Mouse (Mus musculus): ENCODE results near the gene Tubgcp4. TPM values are rescaled to one million over a fixed set of nuclear protein-coding genes. Genes with fewer than 3 reads are reported as not detected.

Tubgcp4 gene
- polyA plus RNA-seq (2017; shearing (Covaris generic)), result 117 TPM

GRCm38 (mm10) chr2:121170481-121170971 lies at the start of gene Tubgcp4:
Gene Tubgcp4, plus strand, starts transcription at chr2:121170654.

GRCm38 (mm10) chr2:121140018-121140882 lies 30.2 kb upstream of the Tubgcp4 start, which contains the start of the genes Adal and Lcmt2:
Gene Adal, plus strand, starts transcription at chr2:121140428.
Gene Lcmt2, minus strand, starts transcription at chr2:121140653.

GRCm38 (mm10) chr2:121170980-121171742 lies 707 bp downstream of the Tubgcp4 start, which contains the start of gene Zscan29:
Gene Zscan29, minus strand, starts transcription at chr2:121171125.

Other genes starting within 250 kb of the Tubgcp4 start
- 70.5 TPM for gene Ubr1, start 199.9 kb upstream of the Tubgcp4 start, polyA plus RNA-seq (2017; shearing (Covaris generic))
- gene Tmem62, start 193.6 kb upstream of the Tubgcp4 start, polyA plus RNA-seq (2017; shearing (Covaris generic)), result 18.0 TPM
- 167 TPM for gene Ccndbp1, start 162.3 kb upstream of the Tubgcp4 start, polyA plus RNA-seq (2017; shearing (Covaris generic))
- 0.41 TPM for gene Epb42, start 133.6 kb upstream of the Tubgcp4 start, polyA plus RNA-seq (2017; shearing (Covaris generic))
- not detected for gene Tgm5, start 84.8 kb upstream of the Tubgcp4 start, polyA plus RNA-seq (2017; shearing (Covaris generic))
- gene Tgm7, start 60.9 kb upstream of the Tubgcp4 start, polyA plus RNA-seq (2017; shearing (Covaris generic)), result not detected
- 20.7 TPM for gene Adal, start 30.2 kb upstream of the Tubgcp4 start, polyA plus RNA-seq (2017; shearing (Covaris generic))
- 15.6 TPM for gene Lcmt2, start 30.0 kb upstream of the Tubgcp4 start, polyA plus RNA-seq (2017; shearing (Covaris generic))
- 64.1 TPM for gene Zscan29, start 471 bp downstream of the Tubgcp4 start, polyA plus RNA-seq (2017; shearing (Covaris generic))
- 82.8 TPM for gene Trp53bp1, start 100.8 kb downstream of the Tubgcp4 start, polyA plus RNA-seq (2017; shearing (Covaris generic))
- 0.05 TPM for gene Map1a, start 118.9 kb downstream of the Tubgcp4 start, polyA plus RNA-seq (2017; shearing (Covaris generic))
- gene Ppip5k1, start 184.7 kb downstream of the Tubgcp4 start, polyA plus RNA-seq (2017; shearing (Covaris generic)), result 17.5 TPM
- gene Ckmt1, start 187.1 kb downstream of the Tubgcp4 start, polyA plus RNA-seq (2017; shearing (Covaris generic)), result not detected
- 0.11 TPM for gene Strc, start 216.5 kb downstream of the Tubgcp4 start, polyA plus RNA-seq (2017; shearing (Covaris generic))
- 689 TPM for gene Pdia3, start 243.1 kb downstream of the Tubgcp4 start, polyA plus RNA-seq (2017; shearing (Covaris generic))
- 1.8 TPM for gene Catsper2, start 243.1 kb downstream of the Tubgcp4 start, polyA plus RNA-seq (2017; shearing (Covaris generic))

Measured in inflammation-experienced regulatory T-cells, adult 16 weeks (primary cell).